Mouse (Mus musculus): ENCODE results near the gene Gm7029. TPM values are rescaled to one million over a fixed set of nuclear protein-coding genes. Genes with fewer than 3 reads are reported as not detected.

Gm7029 gene
- polyA plus RNA-seq, 1 experiment from 2014 or later: not detected

DNA sequence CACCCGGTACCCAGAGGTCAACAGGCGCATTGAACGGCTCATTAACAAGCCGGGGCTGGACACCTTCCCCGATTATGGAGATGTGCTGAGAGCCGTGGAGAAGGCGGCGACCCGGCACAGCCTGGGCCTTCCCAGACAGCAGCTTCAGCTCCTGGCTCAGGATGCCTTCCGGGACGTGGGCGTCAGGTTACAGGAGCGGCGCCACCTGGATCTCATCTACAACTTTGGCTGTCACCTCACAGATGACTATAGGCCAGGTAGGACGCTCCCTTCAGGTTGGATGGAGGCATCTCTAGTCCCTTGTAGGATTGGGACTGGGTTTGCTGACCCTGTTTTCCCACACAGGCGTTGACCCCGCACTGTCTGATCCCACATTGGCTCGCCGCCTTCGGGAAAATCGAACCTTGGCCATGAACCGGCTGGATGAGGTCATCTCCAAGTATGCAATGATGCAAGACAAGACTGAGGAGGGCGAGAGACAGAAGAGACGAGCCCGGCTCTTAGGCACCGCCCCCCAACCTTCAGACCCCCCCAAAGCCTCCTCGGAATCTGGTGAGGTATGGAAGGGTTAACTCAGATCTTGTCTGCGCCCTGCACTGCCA lies 38.3 kb downstream of the Gm7029 start:
- 89% methylated on average over 28 of the region's 28 CpGs for WGBS
- no peak overlapping the region for H3K4me3 ChIP-seq (ENCODE audit: low read depth, low read length)
- no peak for ATAC-seq
- TF ChIP-seq CTCF (IDR thresholded peaks at IDR 0.05; ENCODE audit: low read depth): no peak
- no peak overlapping the region for H3K27ac ChIP-seq (ENCODE audit: low read depth, low read length)
- no peak overlapping the region for H3K4me2 ChIP-seq (replicated peaks; ENCODE audit: low read depth)
- peaks cover 43% of the 10 kb centered on the region for H3K36me3 ChIP-seq (ENCODE audit: control insufficient read depth, insufficient read depth)
- H3K27me3 ChIP-seq (replicated peaks; ENCODE audit: control insufficient read depth, insufficient read depth, low read length): no peaks in the 10 kb centered on the region
- no peaks in the 10 kb centered on the region for H3K9me3 ChIP-seq (ENCODE audit: control insufficient read depth)
- no peak overlapping the region for H3K9ac ChIP-seq (ENCODE audit: low read depth, low read length)
- H3K4me1 ChIP-seq (replicated peaks; ENCODE audit: control insufficient read depth, insufficient read depth, low read length): peaks cover 4% of the 10 kb centered on the region; the same call in 1 of the 2 replicates

DNA sequence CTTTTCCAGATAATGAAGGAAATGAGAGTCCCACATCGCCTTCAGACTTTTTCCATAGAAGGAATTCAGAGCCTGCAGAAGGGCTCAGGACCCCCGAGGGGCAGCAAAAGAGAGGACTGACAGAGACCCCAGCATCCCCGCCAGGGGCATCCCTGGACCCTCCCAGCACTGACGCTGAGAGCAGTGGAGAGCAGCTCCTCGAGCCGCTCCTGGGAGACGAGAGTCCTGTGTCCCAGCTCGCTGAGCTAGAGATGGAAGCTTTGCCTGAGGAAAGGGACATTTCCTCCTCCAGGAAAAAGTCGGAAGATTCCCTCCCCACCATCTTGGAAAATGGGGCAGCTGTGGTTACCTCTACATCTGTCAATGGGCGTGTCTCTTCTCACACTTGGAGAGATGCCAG lies 39.6 kb downstream of the Gm7029 start:
- peaks cover 4% of the 10 kb centered on the region; the same call in 1 of the 2 replicates for H3K4me1 ChIP-seq (replicated peaks; ENCODE audit: control insufficient read depth, insufficient read depth, low read length)
- ATAC-seq: no peak
- no peak overlapping the region for H3K4me3 ChIP-seq (ENCODE audit: low read depth, low read length)
- H3K36me3 ChIP-seq (ENCODE audit: control insufficient read depth, insufficient read depth): peaks cover 53% of the 10 kb centered on the region
- no peaks in the 10 kb centered on the region for H3K27me3 ChIP-seq (replicated peaks; ENCODE audit: control insufficient read depth, insufficient read depth, low read length)
- H3K9me3 ChIP-seq (ENCODE audit: control insufficient read depth): no peaks in the 10 kb centered on the region
- WGBS: 89% methylated on average over 10 of the region's 10 CpGs
- H3K27ac ChIP-seq (ENCODE audit: low read depth, low read length): 0 out of 2 replicates have a peak overlapping the region, but pooled peaks have one; percentile 21
- H3K9ac ChIP-seq (ENCODE audit: low read depth, low read length): no peak overlapping the region
- TF ChIP-seq CTCF (IDR thresholded peaks at IDR 0.05; ENCODE audit: low read depth): no peak
- H3K4me2 ChIP-seq (replicated peaks; ENCODE audit: low read depth): no peak overlapping the region

GRCm38 (mm10) chr17:33913905-33914304 lies 40.3 kb downstream of the Gm7029 start:
- no peak for TF ChIP-seq CTCF (IDR thresholded peaks at IDR 0.05; ENCODE audit: low read depth)
- no peaks in the 10 kb centered on the region for H3K9me3 ChIP-seq (ENCODE audit: control insufficient read depth)
- H3K4me2 ChIP-seq (replicated peaks; ENCODE audit: low read depth): no peak overlapping the region
- H3K27ac ChIP-seq (ENCODE audit: low read depth, low read length): 0 out of 2 replicates have a peak overlapping the region, but pooled peaks have one; percentile 21
- no peak overlapping the region for H3K9ac ChIP-seq (ENCODE audit: low read depth, low read length)
- 94% methylated on average over 8 of the region's 8 CpGs for WGBS
- peaks cover 4% of the 10 kb centered on the region; the same call in 1 of the 2 replicates for H3K4me1 ChIP-seq (replicated peaks; ENCODE audit: control insufficient read depth, insufficient read depth, low read length)
- peaks cover 53% of the 10 kb centered on the region for H3K36me3 ChIP-seq (ENCODE audit: control insufficient read depth, insufficient read depth)
- ATAC-seq: no peak
- H3K27me3 ChIP-seq (replicated peaks; ENCODE audit: control insufficient read depth, insufficient read depth, low read length): no peaks in the 10 kb centered on the region
- H3K4me3 ChIP-seq (ENCODE audit: low read depth, low read length): no peak overlapping the region

- ATAC-seq: no peak
- H3K4me3 ChIP-seq (ENCODE audit: low read depth, low read length): peak overlapping the region; percentile 67; the same call in 1 of the 2 replicates
- H3K4me1 ChIP-seq (replicated peaks; ENCODE audit: control insufficient read depth, insufficient read depth, low read length): peaks cover 4% of the 10 kb centered on the region; the same call in 1 of the 2 replicates
- WGBS: 69% methylated on average over 13 of the region's 13 CpGs
- H3K9me3 ChIP-seq (ENCODE audit: control insufficient read depth): no peaks in the 10 kb centered on the region
- H3K9ac ChIP-seq (ENCODE audit: low read depth, low read length): no peak overlapping the region
- peak overlapping the region; percentile 79 for H3K4me2 ChIP-seq (replicated peaks; ENCODE audit: low read depth)
- peak; percentile 45 for TF ChIP-seq CTCF (IDR thresholded peaks at IDR 0.05; ENCODE audit: low read depth)
- peaks cover 53% of the 10 kb centered on the region for H3K36me3 ChIP-seq (ENCODE audit: control insufficient read depth, insufficient read depth)
- H3K27me3 ChIP-seq (replicated peaks; ENCODE audit: control insufficient read depth, insufficient read depth, low read length): no peaks in the 10 kb centered on the region
- H3K27ac ChIP-seq (ENCODE audit: low read depth, low read length): no peak overlapping the region
These were observed 41.3 kb downstream of the Gm7029 start for GRCm38 (mm10) chr17:33914969-33915391.

DNA sequence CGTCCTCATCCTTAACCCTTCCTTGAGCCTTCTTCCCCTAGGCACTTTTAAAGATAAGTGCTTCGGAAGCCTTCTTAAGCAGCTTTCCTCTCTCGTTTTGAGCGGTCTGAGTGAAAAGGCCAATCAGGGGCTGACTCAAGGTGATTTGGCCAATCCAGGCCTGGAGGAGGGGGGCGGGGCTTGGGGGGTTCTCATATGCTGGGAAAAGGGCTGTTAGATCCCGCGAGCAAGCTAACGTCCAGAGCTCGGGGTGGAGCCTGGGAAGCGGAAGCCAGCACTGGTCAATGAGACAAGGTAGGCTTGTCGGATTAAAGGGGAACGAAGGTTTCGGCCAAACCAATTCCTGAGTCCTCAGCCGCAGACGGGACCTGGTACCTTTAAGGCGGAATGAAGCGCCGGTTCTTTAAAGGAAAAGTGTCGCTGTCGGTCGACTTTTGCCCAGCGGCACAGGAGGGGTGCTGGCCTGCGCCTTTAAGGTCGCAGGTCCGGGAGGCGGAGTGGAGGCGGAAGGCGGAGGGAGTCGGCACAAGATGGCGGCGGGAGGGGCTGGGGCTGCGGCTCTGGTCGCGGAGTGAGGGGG lies 42.1 kb downstream of the Gm7029 start, which contains the start of the genes Tapbp and Zbtb22:
Gene Tapbp (plus strand): TSS at position 229 of the 580 bp plus-strand sequence.
Gene Zbtb22 (plus strand): TSS at position 234 of the 580 bp plus-strand sequence.
- Histone ChIP-seq H3K36me3 (ENCODE audit: control insufficient read depth, insufficient read depth) (peaks cover 53% of the 10 kb centered on the region), H3K9me3 (ENCODE audit: control insufficient read depth) (no peaks in the 10 kb centered on the region), H3K27ac (ENCODE audit: low read depth, low read length) (peak within 1 kb of the TSS; percentile 86), H3K9ac (ENCODE audit: low read depth, low read length) (peak within 1 kb of the TSS; percentile 64), H3K27me3 (replicated peaks; ENCODE audit: control insufficient read depth, insufficient read depth, low read length) (no peaks in the 10 kb centered on the region), H3K4me1 (replicated peaks; ENCODE audit: control insufficient read depth, insufficient read depth, low read length) (no peaks in the 10 kb centered on the region; the same call in 1 of the 2 replicates), H3K4me2 (replicated peaks; ENCODE audit: low read depth) (peak within 1 kb of the TSS; percentile 79), H3K4me3 (ENCODE audit: low read depth, low read length) (peak within 1 kb of the TSS; percentile 67)
- ATAC-seq: peak; percentile 91
- WGBS: under 1% methylated on average over 31 of the region's 34 CpGs
- TF ChIP-seq CTCF (IDR thresholded peaks at IDR 0.05; ENCODE audit: low read depth): no peak

- peak overlapping the region; percentile 79 for H3K4me2 ChIP-seq (replicated peaks; ENCODE audit: low read depth)
- ATAC-seq: no peak
- H3K9ac ChIP-seq (ENCODE audit: low read depth, low read length): peak overlapping the region; percentile 64
- TF ChIP-seq CTCF (IDR thresholded peaks at IDR 0.05; ENCODE audit: low read depth): no peak
- peak overlapping the region; percentile 86 for H3K27ac ChIP-seq (ENCODE audit: low read depth, low read length)
- H3K4me3 ChIP-seq (ENCODE audit: low read depth, low read length): peak overlapping the region; percentile 67
- under 1% methylated on average over 20 of the region's 20 CpGs for WGBS
- H3K27me3 ChIP-seq (replicated peaks; ENCODE audit: control insufficient read depth, insufficient read depth, low read length): no peaks in the 10 kb centered on the region
- no peaks in the 10 kb centered on the region for H3K9me3 ChIP-seq (ENCODE audit: control insufficient read depth)
- H3K36me3 ChIP-seq (ENCODE audit: control insufficient read depth, insufficient read depth): peaks cover 48% of the 10 kb centered on the region
- no peaks in the 10 kb centered on the region; the same call in 1 of the 2 replicates for H3K4me1 ChIP-seq (replicated peaks; ENCODE audit: control insufficient read depth, insufficient read depth, low read length)
These were observed 42.7 kb downstream of the Gm7029 start for GRCm38 (mm10) chr17:33916294-33916693.
